Mouse (Mus musculus): ENCODE data around the gene Nwd2. TPM values are rescaled to one million over a fixed set of nuclear protein-coding genes. Genes with fewer than 3 reads are reported as not detected.

Gene Nwd2
- polyA plus RNA-seq, 1 experiment = not detected

- no peak overlapping the region for H3K4me3 ChIP-seq (ENCODE audit: insufficient read depth, low read depth, low read length)
- H3K4me1 ChIP-seq (ENCODE audit: control insufficient read depth, insufficient read depth, low read length) = no peaks in the 10 kb centered on the region
- TF ChIP-seq CTCF (IDR thresholded peaks at IDR 0.05; ENCODE audit: insufficient read depth, low read depth, low read length) = no peak
- TF ChIP-seq POLR2A (IDR thresholded peaks at IDR 0.05; ENCODE audit: insufficient read depth, low read depth, low read length) = no peak
- WGBS = 92% methylated on average over 5 of the region's 5 CpGs
- H3K27ac ChIP-seq (ENCODE audit: insufficient read depth, low read depth, low read length) = no peak overlapping the region
Observed at GRCm38 (mm10) chr5:63821176-63821575, 172.3 kb downstream of the Nwd2 start.

- 89% methylated on average over 8 of the region's 8 CpGs for WGBS
- H3K4me3 ChIP-seq (ENCODE audit: insufficient read depth, low read depth, low read length) = no peak overlapping the region
- TF ChIP-seq CTCF (IDR thresholded peaks at IDR 0.05; ENCODE audit: insufficient read depth, low read depth, low read length) = no peak
- no peak for TF ChIP-seq POLR2A (IDR thresholded peaks at IDR 0.05; ENCODE audit: insufficient read depth, low read depth, low read length)
- no peaks in the 10 kb centered on the region for H3K4me1 ChIP-seq (ENCODE audit: control insufficient read depth, insufficient read depth, low read length)
- H3K27ac ChIP-seq (ENCODE audit: insufficient read depth, low read depth, low read length) = no peak overlapping the region
Observed at GRCm38 (mm10) chr5:63821860-63822259, 173.0 kb downstream of the Nwd2 start.

GRCm38 (mm10) chr5:63823362-63824332 lies 174.7 kb downstream of the Nwd2 start:
- no peaks in the 10 kb centered on the region for H3K4me1 ChIP-seq (ENCODE audit: control insufficient read depth, insufficient read depth, low read length)
- H3K4me3 ChIP-seq (ENCODE audit: insufficient read depth, low read depth, low read length) = no peak overlapping the region
- TF ChIP-seq CTCF (IDR thresholded peaks at IDR 0.05; ENCODE audit: insufficient read depth, low read depth, low read length) (no peak), POLR2A (IDR thresholded peaks at IDR 0.05; ENCODE audit: insufficient read depth, low read depth, low read length) (no peak)
- WGBS = 78% methylated on average over 10 of the region's 10 CpGs
- H3K27ac ChIP-seq (ENCODE audit: insufficient read depth, low read depth, low read length) = no peak overlapping the region

- no peak overlapping the region for H3K27ac ChIP-seq (ENCODE audit: insufficient read depth, low read depth, low read length)
- H3K4me1 ChIP-seq (ENCODE audit: control insufficient read depth, insufficient read depth, low read length) = no peaks in the 10 kb centered on the region
- H3K4me3 ChIP-seq (ENCODE audit: insufficient read depth, low read depth, low read length) = no peak overlapping the region
- TF ChIP-seq POLR2A (IDR thresholded peaks at IDR 0.05; ENCODE audit: insufficient read depth, low read depth, low read length) = no peak
- TF ChIP-seq CTCF (IDR thresholded peaks at IDR 0.05; ENCODE audit: insufficient read depth, low read depth, low read length) = no peak
- WGBS = 85% methylated on average over 8 of the region's 8 CpGs
Observed at GRCm38 (mm10) chr5:63824599-63825350, 175.9 kb downstream of the Nwd2 start.

GRCm38 (mm10) chr5:63825881-63826280 lies 177.0 kb downstream of the Nwd2 start:
- TF ChIP-seq CTCF (IDR thresholded peaks at IDR 0.05; ENCODE audit: insufficient read depth, low read depth, low read length) (no peak), POLR2A (IDR thresholded peaks at IDR 0.05; ENCODE audit: insufficient read depth, low read depth, low read length) (no peak)
- 75% methylated on average over 5 of the region's 5 CpGs for WGBS
- Histone ChIP-seq H3K4me1 (ENCODE audit: control insufficient read depth, insufficient read depth, low read length) (no peaks in the 10 kb centered on the region), H3K4me3 (ENCODE audit: insufficient read depth, low read depth, low read length) (no peak overlapping the region), H3K27ac (ENCODE audit: insufficient read depth, low read depth, low read length) (no peak overlapping the region)

- Histone ChIP-seq H3K4me3 (ENCODE audit: insufficient read depth, low read depth, low read length) (no peak overlapping the region), H3K4me1 (ENCODE audit: control insufficient read depth, insufficient read depth, low read length) (no peaks in the 10 kb centered on the region), H3K27ac (ENCODE audit: insufficient read depth, low read depth, low read length) (no peak overlapping the region)
- no peak for TF ChIP-seq CTCF (IDR thresholded peaks at IDR 0.05; ENCODE audit: insufficient read depth, low read depth, low read length)
- no peak for TF ChIP-seq POLR2A (IDR thresholded peaks at IDR 0.05; ENCODE audit: insufficient read depth, low read depth, low read length)
- 76% methylated on average over 6 of the region's 6 CpGs for WGBS
Observed at GRCm38 (mm10) chr5:63827006-63827405, 178.1 kb downstream of the Nwd2 start.

GRCm38 (mm10) chr5:63827415-63828053 lies 178.6 kb downstream of the Nwd2 start:
- no peak for TF ChIP-seq POLR2A (IDR thresholded peaks at IDR 0.05; ENCODE audit: insufficient read depth, low read depth, low read length)
- TF ChIP-seq CTCF (IDR thresholded peaks at IDR 0.05; ENCODE audit: insufficient read depth, low read depth, low read length) = no peak
- Histone ChIP-seq H3K4me1 (ENCODE audit: control insufficient read depth, insufficient read depth, low read length) (no peaks in the 10 kb centered on the region), H3K27ac (ENCODE audit: insufficient read depth, low read depth, low read length) (no peak overlapping the region), H3K4me3 (ENCODE audit: insufficient read depth, low read depth, low read length) (no peak overlapping the region)
- 63% methylated on average over 5 of the region's 5 CpGs for WGBS

- TF ChIP-seq CTCF (IDR thresholded peaks at IDR 0.05; ENCODE audit: insufficient read depth, low read depth, low read length) = no peak
- no peak for TF ChIP-seq POLR2A (IDR thresholded peaks at IDR 0.05; ENCODE audit: insufficient read depth, low read depth, low read length)
- H3K4me3 ChIP-seq (ENCODE audit: insufficient read depth, low read depth, low read length) = no peak overlapping the region
- WGBS = 81% methylated on average over 10 of the region's 10 CpGs
- no peaks in the 10 kb centered on the region for H3K4me1 ChIP-seq (ENCODE audit: control insufficient read depth, insufficient read depth, low read length)
- no peak overlapping the region for H3K27ac ChIP-seq (ENCODE audit: insufficient read depth, low read depth, low read length)
Observed at GRCm38 (mm10) chr5:63828380-63829185, 179.7 kb downstream of the Nwd2 start.
